Mouse (Mus musculus): ENCODE results near the gene Xirp1. TPM values are rescaled to one million over a fixed set of nuclear protein-coding genes. Genes with fewer than 3 reads are reported as not detected.

The Xirp1 gene
- polyA plus RNA-seq, 1 experiment from 2014 or later: 0.05 TPM

- H3K27ac ChIP-seq: no peak overlapping the region
- no peaks in the 10 kb centered on the region for H3K36me3 ChIP-seq
- H3K4me3 ChIP-seq: no peak overlapping the region
- 91% methylated on average over 4 of the region's 4 CpGs for WGBS
- DNase-seq (ENCODE audit: low spot score): no peak
- H3K4me1 ChIP-seq: no peaks in the 10 kb centered on the region
- H3K27me3 ChIP-seq (ENCODE audit: low read depth, poor library complexity, severe bottlenecking): peaks cover 20% of the 10 kb centered on the region
- H3K9me3 ChIP-seq (replicated peaks): no peaks in the 10 kb centered on the region
These were observed 27.3 kb downstream of the Xirp1 start for GRCm38 (mm10) chr9:119996080-119996479.

GRCm38 (mm10) chr9:119994207-119994606, 29.2 kb downstream of the Xirp1 start:
- 77% methylated on average over 7 of the region's 7 CpGs for WGBS
- no peaks in the 10 kb centered on the region for H3K36me3 ChIP-seq
- H3K4me3 ChIP-seq: no peak overlapping the region
- no peaks in the 10 kb centered on the region for H3K9me3 ChIP-seq (replicated peaks)
- no peaks in the 10 kb centered on the region for H3K4me1 ChIP-seq
- H3K27me3 ChIP-seq (ENCODE audit: low read depth, poor library complexity, severe bottlenecking): peaks cover 20% of the 10 kb centered on the region
- no peak for DNase-seq (ENCODE audit: low spot score)
- no peak overlapping the region for H3K27ac ChIP-seq

- H3K9me3 ChIP-seq (replicated peaks): no peaks in the 10 kb centered on the region
- H3K4me3 ChIP-seq: no peak overlapping the region
- no peak overlapping the region for H3K27ac ChIP-seq
- DNase-seq (ENCODE audit: low spot score): no peak
- H3K27me3 ChIP-seq (ENCODE audit: low read depth, poor library complexity, severe bottlenecking): peaks cover 20% of the 10 kb centered on the region
- WGBS: 83% methylated on average over 10 of the region's 10 CpGs
- no peaks in the 10 kb centered on the region for H3K4me1 ChIP-seq
- H3K36me3 ChIP-seq: no peaks in the 10 kb centered on the region
These were observed 30.1 kb downstream of the Xirp1 start for GRCm38 (mm10) chr9:119993092-119993844.

- WGBS: 30% methylated on average over 5 of the region's 5 CpGs
- no peak for DNase-seq (ENCODE audit: low spot score)
- H3K27me3 ChIP-seq (ENCODE audit: low read depth, poor library complexity, severe bottlenecking): peaks cover 20% of the 10 kb centered on the region
- H3K4me1 ChIP-seq: no peaks in the 10 kb centered on the region
- H3K36me3 ChIP-seq: no peaks in the 10 kb centered on the region
- no peak overlapping the region for H3K27ac ChIP-seq
- H3K4me3 ChIP-seq: no peak overlapping the region
- H3K9me3 ChIP-seq (replicated peaks): no peaks in the 10 kb centered on the region
These were observed 32.1 kb downstream of the Xirp1 start for GRCm38 (mm10) chr9:119991310-119991709.

- H3K36me3 ChIP-seq: no peaks in the 10 kb centered on the region
- no peak overlapping the region for H3K27ac ChIP-seq
- WGBS: 38% methylated on average over 7 of the region's 7 CpGs
- H3K27me3 ChIP-seq (ENCODE audit: low read depth, poor library complexity, severe bottlenecking): peaks cover 20% of the 10 kb centered on the region
- no peak for DNase-seq (ENCODE audit: low spot score)
- H3K9me3 ChIP-seq (replicated peaks): no peaks in the 10 kb centered on the region
- no peak overlapping the region for H3K4me3 ChIP-seq
- H3K4me1 ChIP-seq: peaks cover 24% of the 10 kb centered on the region
These were observed 35.1 kb downstream of the Xirp1 start for GRCm38 (mm10) chr9:119988304-119988703.

- peaks cover 46% of the 10 kb centered on the region for H3K4me1 ChIP-seq
- H3K9me3 ChIP-seq (replicated peaks): no peaks in the 10 kb centered on the region
- H3K27me3 ChIP-seq (ENCODE audit: low read depth, poor library complexity, severe bottlenecking): no peaks in the 10 kb centered on the region
- 77% methylated on average over 10 of the region's 10 CpGs for WGBS
- no peaks in the 10 kb centered on the region for H3K36me3 ChIP-seq
- H3K4me3 ChIP-seq: no peak overlapping the region
- no peak for DNase-seq (ENCODE audit: low spot score)
- peak overlapping the region; percentile 42; the same call in 1 of the 2 replicates for H3K27ac ChIP-seq
These were observed 37.4 kb downstream of the Xirp1 start for GRCm38 (mm10) chr9:119985881-119986574.

- no peaks in the 10 kb centered on the region for H3K9me3 ChIP-seq (replicated peaks)
- H3K27me3 ChIP-seq (ENCODE audit: low read depth, poor library complexity, severe bottlenecking): no peaks in the 10 kb centered on the region
- DNase-seq (ENCODE audit: low spot score): peak; percentile 52
- peak within 1 kb of the TSS; percentile 73 for H3K4me3 ChIP-seq
- WGBS: 6% methylated on average over 14 of the region's 14 CpGs
- H3K4me1 ChIP-seq: peaks cover 61% of the 10 kb centered on the region
- H3K27ac ChIP-seq: peak within 1 kb of the TSS; percentile 93
- no peaks in the 10 kb centered on the region for H3K36me3 ChIP-seq
These were observed 38.8 kb downstream of the Xirp1 start, which contains the start of gene Csrnp1 for GRCm38 (mm10) chr9:119984536-119985011. Csrnp1 (minus strand) TSS chr9:119984658.

- peak overlapping the region; percentile 93 for H3K27ac ChIP-seq
- 1% methylated on average over 77 of the region's 79 CpGs for WGBS
- H3K4me1 ChIP-seq: peaks cover 68% of the 10 kb centered on the region
- DNase-seq (ENCODE audit: low spot score): peak; percentile 87
- no peaks in the 10 kb centered on the region for H3K9me3 ChIP-seq (replicated peaks)
- H3K27me3 ChIP-seq (ENCODE audit: low read depth, poor library complexity, severe bottlenecking): no peaks in the 10 kb centered on the region
- H3K4me3 ChIP-seq: peak overlapping the region; percentile 73
- H3K36me3 ChIP-seq: no peaks in the 10 kb centered on the region
These were observed 39.5 kb downstream of the Xirp1 start for GRCm38 (mm10) chr9:119983585-119984535.

GRCm38 (mm10) chr9:119982956-119983551, 40.3 kb downstream of the Xirp1 start:
- under 1% methylated on average over 48 of the region's 48 CpGs for WGBS
- Histone ChIP-seq H3K27ac (peak overlapping the region; percentile 93), H3K4me1 (peaks cover 76% of the 10 kb centered on the region), H3K36me3 (no peaks in the 10 kb centered on the region), H3K9me3 (replicated peaks) (no peaks in the 10 kb centered on the region), H3K27me3 (ENCODE audit: low read depth, poor library complexity, severe bottlenecking) (no peaks in the 10 kb centered on the region), H3K4me3 (peak overlapping the region; percentile 73)
- DNase-seq (ENCODE audit: low spot score): peak; percentile 50

- Histone ChIP-seq H3K36me3 (no peaks in the 10 kb centered on the region), H3K27ac (peak overlapping the region; percentile 93), H3K27me3 (ENCODE audit: low read depth, poor library complexity, severe bottlenecking) (no peaks in the 10 kb centered on the region), H3K4me3 (peak overlapping the region; percentile 73), H3K9me3 (replicated peaks) (no peaks in the 10 kb centered on the region), H3K4me1 (peaks cover 84% of the 10 kb centered on the region)
- 2% methylated on average over 11 of the region's 11 CpGs for WGBS
- DNase-seq (ENCODE audit: low spot score): peak; percentile 73
These were observed 41.1 kb downstream of the Xirp1 start for GRCm38 (mm10) chr9:119982241-119982811.

- peak; percentile 80 for DNase-seq (ENCODE audit: low spot score)
- H3K9me3 ChIP-seq (replicated peaks): no peaks in the 10 kb centered on the region
- H3K27me3 ChIP-seq (ENCODE audit: low read depth, poor library complexity, severe bottlenecking): no peaks in the 10 kb centered on the region
- WGBS: under 1% methylated on average over 16 of the region's 16 CpGs
- H3K4me3 ChIP-seq: peak overlapping the region; percentile 73
- H3K36me3 ChIP-seq: no peaks in the 10 kb centered on the region; the same call in 1 of the 2 replicates
- H3K27ac ChIP-seq: peak overlapping the region; percentile 93
- peaks cover 92% of the 10 kb centered on the region for H3K4me1 ChIP-seq
These were observed 41.9 kb downstream of the Xirp1 start for GRCm38 (mm10) chr9:119981183-119982179.

All from limb, embryonic 10.5 days (tissue).